Mouse (Mus musculus): Measurements from ENCODE around the gene Prss40. TPM values are rescaled to one million over a fixed set of nuclear protein-coding genes. Genes with fewer than 3 reads are reported as not detected.

Gene Prss40
- total RNA-seq (2021) (not detected), polyA plus RNA-seq (2012; rRNA removed) (not detected in 2 replicates)
- long read RNA-seq, result 0 reads

- DNase-seq, result no peak
Measured at GRCm38 (mm10) chr1:34560843-34561242, at the start of gene Prss40. Prss40 (minus strand) TSS chr1:34560943.

GRCm38 (mm10) chr1:34602363-34602762 is 41.6 kb upstream of the Prss40 start:
- peak; percentile 44 for DNase-seq

- no peak for DNase-seq
Measured at GRCm38 (mm10) chr1:34601323-34602047, 40.7 kb upstream of the Prss40 start.

GRCm38 (mm10) chr1:34600000-34600399 is 39.3 kb upstream of the Prss40 start:
- DNase-seq, result no peak

- no peak for DNase-seq
Measured at GRCm38 (mm10) chr1:34587298-34588096, 26.8 kb upstream of the Prss40 start.

- DNase-seq, result no peak
Measured at GRCm38 (mm10) chr1:34584736-34585135, 24.0 kb upstream of the Prss40 start.

GRCm38 (mm10) chr1:34583821-34584263 is 23.1 kb upstream of the Prss40 start:
- DNase-seq, result no peak

- no peak for DNase-seq
Measured at GRCm38 (mm10) chr1:34582218-34582617, 21.5 kb upstream of the Prss40 start.

GRCm38 (mm10) chr1:34579782-34580356 is 19.1 kb upstream of the Prss40 start:
- DNase-seq, result no peak

GRCm38 (mm10) chr1:34578851-34579781 is 18.4 kb upstream of the Prss40 start, which contains the start of gene Amer3:
Amer3 (plus strand) TSS chr1:34579657.
- DNase-seq, result peak; percentile 82

- DNase-seq, result no peak
Measured at GRCm38 (mm10) chr1:34573221-34573620, 12.5 kb upstream of the Prss40 start.

GRCm38 (mm10) chr1:34571431-34571830 is 10.7 kb upstream of the Prss40 start:
- no peak for DNase-seq

- DNase-seq, result no peak
Measured at GRCm38 (mm10) chr1:34569876-34570275, 9.1 kb upstream of the Prss40 start.

- DNase-seq, result no peak
Measured at GRCm38 (mm10) chr1:34568120-34568519, 7.4 kb upstream of the Prss40 start.

GRCm38 (mm10) chr1:34564383-34565045 is 3.8 kb upstream of the Prss40 start:
- no peak for DNase-seq

- DNase-seq, result no peak
Measured at GRCm38 (mm10) chr1:34554275-34554674, 6.5 kb downstream of the Prss40 start.

GRCm38 (mm10) chr1:34553690-34554089 is 7.1 kb downstream of the Prss40 start:
- no peak for DNase-seq

GRCm38 (mm10) chr1:34547074-34547473 is 13.7 kb downstream of the Prss40 start:
- no peak for DNase-seq

- DNase-seq, result no peak
Measured at GRCm38 (mm10) chr1:34536767-34537485, 23.8 kb downstream of the Prss40 start.

- DNase-seq, result no peak
Measured at GRCm38 (mm10) chr1:34536291-34536766, 24.4 kb downstream of the Prss40 start.
